Mouse (Mus musculus) left cerebral cortex, adult 18-20 months (tissue): ENCODE measurements around the gene Rbfox2. TPM values are rescaled to one million over a fixed set of nuclear protein-coding genes. Genes with fewer than 3 reads are reported as not detected.
"Not testable (repeated sequence)": the region's sequence is repeated elsewhere in the genome, so short reads cannot be mapped to it uniquely, and the experiment has no call there.

Source experiments
- DNase-seq, 2 experiments: peaks; one replicate each; pipeline ENCODE4 v3.0.0; 2021 to 2022; ENCODE audit warnings: low spot score in 2 of 2, mixed read lengths in 1 of 2
- total RNA-seq, 2 experiments: library from RNA; stranded (reverse); gene quantifications; 2 replicates each; pipeline ENCODE4 v1.2.3; 2021

The Rbfox2 gene
- total RNA-seq, 2 experiments from 2014 or later, result 239 to 240 TPM

DNA sequence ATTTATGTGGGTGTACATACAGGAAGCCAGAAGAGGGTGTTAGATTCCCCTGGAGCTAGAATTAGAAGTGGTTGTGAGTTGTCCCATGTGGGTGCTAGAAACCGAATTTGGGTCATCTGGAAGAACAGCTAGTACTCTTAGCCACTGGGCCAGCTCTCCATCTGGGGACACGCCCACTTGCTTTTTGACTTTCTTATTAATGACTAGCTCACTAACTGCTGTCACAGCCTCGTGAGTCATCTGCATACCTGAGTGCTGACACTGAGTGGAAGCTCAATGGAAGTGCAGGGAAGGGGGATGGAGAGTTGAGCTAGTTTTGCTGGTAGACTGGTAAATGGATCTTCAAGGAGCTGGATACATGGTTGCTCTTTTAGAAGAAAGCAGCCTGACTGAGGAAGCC is 230.3 kb downstream of the Rbfox2 start:
- DNase-seq, result peak in 1 of 2 experiments; percentile 44

DNA sequence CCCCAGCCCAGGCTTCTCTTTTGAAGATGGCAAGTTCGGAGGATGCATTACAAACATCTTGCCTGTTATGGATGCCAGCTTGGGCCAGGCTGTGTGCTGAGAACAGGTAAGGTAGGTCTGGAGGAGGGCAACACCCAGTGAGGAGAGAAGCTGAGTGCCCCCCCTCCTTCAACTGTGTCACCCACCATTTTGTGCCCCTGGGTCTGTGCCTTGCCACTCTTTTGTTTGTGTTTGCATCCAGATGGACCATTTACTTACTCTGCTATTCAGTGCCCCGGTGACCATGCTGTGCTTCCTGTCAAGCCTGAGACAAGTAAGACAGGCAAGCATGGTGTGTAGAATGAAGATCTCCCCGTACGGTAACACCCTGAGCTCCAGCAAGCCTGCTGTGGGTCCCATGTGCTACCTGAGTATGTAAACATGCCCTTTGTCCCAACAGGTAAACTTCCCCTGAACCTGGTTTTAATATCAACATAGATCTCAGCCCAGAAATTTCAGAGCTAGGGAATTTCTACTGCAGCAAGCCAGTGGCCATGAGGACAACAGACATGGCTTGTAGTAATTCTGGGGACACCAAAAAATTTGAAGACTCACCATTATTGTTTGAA is 234.1 kb downstream of the Rbfox2 start:
- no peak for DNase-seq

DNA sequence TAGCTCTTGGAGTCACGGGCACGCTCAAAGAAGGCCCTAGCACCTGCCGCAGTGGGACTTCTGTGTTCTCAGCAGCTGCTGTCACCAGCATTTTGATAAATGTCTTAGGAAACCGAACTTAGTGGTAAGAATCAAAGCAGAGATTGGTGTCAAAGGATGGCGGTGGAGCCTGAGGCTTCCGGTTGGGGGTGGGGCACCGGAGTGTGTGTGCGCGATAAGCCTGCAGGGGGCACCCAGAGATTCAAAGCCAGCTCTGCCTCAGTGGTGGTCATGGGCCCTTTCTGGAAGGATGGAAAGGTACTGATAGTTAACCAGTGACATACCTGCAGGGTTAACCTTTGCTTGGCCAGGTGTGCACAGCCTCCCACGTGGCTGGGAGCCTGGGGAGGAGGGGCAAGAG is 235.3 kb downstream of the Rbfox2 start:
- DNase-seq, result no peak

DNA sequence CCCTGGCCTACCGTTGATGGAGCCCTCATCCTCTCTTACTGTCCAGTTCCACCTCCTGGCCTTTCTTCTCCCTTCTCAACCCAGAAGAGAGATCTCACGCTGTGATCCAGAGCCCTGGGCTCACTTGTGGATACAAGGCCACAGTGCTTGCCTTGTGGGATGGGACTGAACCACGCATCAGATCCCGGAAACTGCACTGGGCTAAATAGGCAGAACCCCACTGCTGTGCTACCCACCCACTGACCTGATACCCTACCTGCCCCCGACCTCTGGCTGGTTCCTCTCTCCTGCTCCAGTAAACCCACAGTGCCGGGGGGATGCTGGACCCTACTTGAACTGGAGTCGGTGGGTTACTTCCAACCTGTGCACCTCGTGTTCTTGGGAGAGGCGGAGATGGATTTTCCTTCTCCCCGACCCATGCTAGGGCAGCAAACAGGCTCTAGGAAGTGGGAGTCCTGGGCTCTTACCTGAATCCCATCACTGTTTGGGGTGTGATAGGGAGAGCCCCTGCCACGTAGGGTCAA is 236.0 kb downstream of the Rbfox2 start:
- no peak for DNase-seq

DNA sequence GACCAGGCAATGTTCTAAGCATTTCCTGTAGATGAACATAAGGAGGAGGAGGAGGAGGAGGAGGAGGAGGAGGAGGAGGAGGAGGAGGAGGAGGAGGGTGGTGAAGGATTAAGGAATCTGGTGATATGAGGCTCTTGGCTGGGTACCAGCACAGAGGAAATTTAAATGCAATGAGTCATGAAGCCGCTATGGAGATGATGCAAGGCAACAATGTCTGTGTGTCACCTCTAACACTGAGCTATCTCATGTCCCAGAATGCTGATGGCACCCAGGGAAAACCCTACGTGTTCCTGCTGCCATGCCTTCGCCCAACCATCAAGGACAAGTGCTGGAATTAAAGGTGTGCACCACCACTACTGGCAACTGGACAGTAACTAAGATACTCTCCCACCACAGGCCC is 237.8 kb downstream of the Rbfox2 start:
- DNase-seq, result peak; percentile 55 to 58

DNA sequence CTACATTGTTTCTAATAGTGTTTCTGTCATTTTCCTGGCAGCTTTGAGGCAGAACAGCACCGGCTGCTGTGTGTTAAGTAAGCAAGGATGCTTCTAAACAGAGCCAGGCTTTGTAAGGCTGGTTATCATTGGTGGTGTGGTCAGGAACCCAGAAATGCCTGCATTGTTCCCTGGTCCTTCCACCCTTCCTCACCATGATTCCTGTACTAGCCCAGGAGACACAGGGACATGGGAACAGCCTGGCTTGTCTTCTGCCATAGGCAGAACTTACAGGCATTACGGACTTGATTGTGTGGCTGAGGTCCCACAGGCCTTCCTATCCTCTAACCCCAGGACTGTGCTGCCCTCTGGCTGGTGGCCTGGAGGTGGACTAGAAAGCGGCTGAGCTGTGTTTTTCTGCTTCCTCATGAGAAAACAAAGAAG is 238.4 kb downstream of the Rbfox2 start:
- peak in 1 of 2 experiments; percentile 33 for DNase-seq

DNA sequence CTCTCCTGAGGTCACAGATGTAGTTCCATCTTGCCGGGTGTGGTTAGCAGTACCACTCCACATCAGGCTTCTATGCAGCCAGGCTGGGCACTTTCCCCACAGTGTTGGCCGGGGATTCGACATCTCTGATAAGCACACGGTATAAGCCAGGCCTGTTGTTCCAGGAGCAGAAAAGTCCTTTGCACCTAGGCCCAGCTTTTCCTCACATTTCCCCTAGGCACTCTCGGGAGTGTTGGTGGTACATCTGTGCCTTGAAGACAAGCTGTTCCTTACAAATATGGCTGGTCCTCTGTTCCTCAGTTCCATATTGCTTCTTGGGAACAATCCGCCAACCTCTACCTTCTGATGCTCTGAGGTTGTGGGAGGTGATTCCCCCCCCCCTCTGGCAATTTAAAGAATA is 240.6 kb downstream of the Rbfox2 start:
- DNase-seq, result peak in 1 of 2 experiments; percentile 46

DNA sequence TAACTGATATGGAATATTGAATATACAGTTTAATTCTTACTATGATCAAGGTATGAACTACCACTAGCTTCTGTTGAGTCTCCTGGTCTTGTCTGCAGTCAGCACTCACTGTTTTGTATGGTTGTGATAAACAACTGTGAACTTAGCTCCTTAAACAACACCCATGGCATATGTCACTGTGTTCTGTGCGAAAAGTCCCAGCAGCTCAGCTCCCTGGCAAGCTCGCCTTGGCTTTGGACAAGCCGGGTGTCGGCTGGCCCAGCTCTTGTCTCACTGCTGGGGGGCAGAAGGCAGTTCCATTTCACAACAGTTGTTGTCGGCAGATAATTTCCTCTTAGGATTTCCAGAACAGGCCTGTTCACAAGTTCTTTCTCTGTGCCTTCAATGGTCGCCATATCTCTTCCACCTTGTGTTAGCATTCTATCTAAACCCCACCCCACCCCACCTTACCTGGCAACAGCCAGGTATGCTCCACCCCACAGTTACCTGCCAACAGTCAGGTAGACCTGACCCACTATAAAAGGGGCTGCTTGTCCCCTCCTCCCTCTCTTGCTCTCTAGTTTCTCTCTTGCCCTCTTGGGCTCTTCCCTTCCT is 241.4 kb downstream of the Rbfox2 start:
- DNase-seq, result no peak

DNA sequence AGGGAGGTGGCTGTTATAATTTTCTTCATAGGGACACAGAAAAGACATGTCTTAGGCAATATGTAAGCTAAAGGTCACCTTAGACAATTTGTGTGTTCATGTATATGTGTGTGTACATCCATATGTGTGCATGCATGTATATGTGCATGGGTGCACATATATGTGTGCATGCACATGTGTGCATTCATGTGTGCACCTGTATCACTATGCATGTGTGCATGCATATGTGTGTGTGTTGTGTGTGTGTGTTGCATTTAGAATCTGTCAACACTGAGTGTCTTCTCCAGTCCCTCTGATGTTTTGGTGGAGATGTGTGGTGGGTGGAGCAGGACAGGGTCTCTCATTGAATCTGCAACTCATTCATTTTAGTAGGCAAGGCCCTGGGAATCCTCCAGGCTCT is 244.1 kb downstream of the Rbfox2 start:
- no peak for DNase-seq

DNA sequence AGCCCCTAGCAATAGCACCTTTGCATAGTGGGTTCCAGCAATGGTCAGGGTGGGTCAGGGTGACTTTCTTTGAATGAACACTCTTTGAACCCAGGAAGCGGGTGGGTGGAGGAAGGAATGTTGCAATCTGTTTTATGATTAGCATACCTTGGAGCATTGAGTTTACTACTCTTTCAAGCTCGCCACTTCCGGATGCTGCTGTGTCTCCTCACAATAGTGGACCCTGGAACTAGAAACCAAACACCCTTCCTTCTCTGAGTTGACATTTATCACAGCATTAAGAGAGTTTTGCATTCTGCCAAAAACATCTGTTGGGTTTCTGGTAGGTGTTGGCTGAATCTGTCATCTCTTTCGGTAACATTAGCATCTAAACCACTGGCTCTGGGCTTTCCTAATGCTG is 247.4 kb downstream of the Rbfox2 start:
- not testable (repeated sequence) for DNase-seq

DNA sequence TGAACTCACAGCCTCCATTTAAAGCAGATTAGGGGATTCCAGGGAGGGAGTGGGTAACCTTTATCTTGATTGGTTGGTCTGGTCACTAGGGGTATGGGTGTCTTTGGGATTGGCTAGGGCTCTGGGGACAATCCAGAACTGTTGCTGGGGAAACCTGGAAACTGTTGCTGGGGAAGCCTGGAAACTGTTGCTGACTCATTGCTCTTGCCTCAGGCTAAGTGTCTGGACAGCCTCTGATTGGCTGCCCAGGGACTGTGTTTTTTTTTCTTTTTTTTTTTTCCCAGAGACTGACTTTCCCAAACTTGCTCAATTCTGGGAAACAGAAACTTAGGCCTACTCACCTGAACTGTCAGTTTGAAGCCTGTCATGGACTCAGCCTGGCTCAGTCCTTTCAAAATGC is 248.2 kb downstream of the Rbfox2 start:
- DNase-seq, result no peak

DNA sequence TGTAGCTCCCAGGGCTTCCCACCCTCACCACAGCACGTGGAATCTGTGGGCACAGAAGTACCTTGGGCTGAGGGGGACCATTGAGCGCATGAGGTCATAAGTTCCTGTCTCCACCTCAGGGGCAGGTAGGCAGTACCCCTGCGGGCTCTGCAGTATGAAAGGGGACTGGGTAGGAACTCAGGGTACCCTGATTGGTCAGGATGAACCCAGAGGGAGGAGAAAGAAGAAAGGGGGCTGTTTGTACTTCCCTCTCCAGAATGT is 250.1 kb downstream of the Rbfox2 start:
- no peak for DNase-seq

DNA sequence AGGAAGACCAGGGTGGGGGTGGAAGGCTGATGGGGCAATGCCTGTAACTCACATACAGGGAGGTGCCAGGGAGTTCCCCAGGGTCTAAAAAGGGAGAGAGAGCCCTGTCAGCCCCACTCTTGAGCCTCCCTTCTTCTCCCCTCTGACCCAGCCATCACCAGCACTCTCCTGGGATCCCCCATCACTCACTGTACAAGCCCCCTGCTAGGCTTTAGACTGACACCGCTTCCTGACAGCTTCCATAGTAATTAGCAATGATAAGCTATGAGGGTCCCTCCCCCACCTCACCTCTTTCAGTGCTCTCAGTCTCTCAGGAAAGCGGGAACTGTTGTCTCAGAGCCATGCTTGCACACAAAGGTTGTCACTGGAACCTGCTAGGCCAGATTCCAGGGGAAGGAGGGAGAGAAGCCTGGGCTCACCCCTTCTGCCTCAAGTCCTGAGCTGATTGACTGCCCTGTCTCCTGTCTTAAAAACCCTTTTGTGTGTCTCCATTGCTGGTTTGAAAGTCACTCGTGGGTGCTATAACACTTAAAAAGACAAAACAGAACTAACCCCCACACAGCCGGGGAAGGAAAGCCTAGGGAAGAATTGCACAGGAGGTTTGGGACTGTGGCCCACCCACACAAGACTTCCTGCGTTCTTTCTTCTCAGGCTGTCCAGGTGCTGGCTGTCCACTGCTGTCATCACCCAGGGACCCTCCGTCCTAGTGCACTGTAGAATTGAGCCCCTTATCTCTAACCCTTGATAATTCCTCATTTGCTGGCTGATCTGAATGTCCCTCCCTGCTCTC is 250.6 kb downstream of the Rbfox2 start:
- DNase-seq, result peak in 1 of 2 experiments; percentile 38

DNA sequence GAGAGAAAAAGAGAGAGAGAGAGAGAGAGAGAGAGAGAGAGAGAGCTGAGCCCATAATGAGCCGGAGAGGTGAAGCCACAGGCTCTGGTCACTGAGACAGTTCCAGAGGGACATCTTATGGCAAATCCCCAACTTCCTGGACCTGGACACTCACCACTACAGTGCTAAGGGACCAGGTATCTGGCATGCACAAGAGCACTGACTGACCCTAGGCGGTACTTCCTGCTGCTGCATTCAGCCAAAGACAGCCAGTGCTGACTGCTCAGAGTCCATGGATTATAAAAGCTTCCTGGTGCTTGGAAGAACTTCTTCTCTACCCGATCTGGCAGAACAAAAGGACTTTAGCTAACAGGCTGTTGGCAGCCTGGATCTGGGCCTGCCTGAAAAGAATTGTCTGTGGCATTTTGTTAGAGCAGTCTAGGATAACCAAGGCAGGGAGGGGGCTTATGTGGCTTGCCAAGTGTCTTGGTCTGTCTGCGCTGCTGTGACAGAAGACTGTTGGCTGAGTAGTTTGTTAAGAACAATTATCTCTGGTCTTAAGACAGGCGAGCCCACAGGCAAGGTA is 252.1 kb downstream of the Rbfox2 start:
- no peak for DNase-seq

DNA sequence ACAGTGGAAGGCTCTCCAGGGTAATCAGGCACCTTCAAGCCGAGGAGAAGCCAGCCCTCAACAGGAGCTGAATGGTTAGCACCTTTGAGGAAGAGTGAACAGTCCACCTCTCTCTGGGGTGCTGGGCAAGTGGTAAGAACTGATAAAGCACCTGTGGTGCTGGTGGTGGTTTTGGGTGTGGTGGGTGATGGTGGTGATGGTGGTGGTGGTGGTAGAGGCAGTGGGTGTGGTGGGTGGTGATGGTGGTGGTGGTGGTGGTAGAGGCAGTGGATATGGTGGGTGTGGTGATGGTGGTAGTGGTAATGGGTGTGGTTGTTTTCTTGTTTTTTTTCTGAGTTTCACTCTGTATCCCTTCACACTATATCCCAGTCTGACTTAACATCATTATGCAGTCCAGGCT is 253.8 kb downstream of the Rbfox2 start:
- no peak for DNase-seq

DNA sequence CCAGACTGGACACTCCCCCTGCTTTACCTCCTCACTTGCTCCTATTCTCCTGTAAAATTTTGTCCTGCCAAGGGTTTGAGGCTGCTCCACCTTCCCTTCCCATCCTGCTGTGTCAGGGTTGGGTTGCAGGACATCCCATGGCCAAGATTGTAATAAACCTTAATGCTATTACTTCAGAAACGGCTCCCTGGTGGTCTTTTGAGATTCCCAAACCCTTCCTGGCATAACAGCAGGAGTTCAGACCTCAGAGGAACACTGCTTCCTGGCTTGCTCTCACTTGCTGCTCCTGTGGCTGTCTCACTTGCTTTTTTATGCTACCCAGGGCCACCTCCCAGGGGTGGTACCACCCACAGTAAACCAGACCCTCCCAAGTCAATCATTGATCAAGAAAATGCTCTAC is 254.6 kb downstream of the Rbfox2 start:
- no peak for DNase-seq

DNA sequence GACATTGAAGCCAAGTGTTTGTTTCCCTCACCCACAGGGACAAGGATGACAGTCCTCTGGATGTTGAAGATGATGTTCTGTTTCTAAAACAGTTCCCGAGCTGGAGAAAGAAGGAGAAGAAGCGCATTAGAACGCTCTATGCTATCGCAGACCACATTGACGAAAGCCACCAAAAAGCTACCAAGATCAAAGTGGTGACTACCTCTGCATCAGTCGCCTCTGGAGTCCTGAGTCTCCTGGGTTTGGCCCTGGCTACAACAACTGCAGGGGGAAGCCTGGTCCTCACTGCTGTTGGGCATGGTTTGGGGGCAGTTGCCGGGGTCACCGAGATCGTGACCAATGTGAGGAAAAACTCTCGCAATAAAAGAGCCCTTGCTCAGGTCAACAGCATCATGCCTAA is 256.2 kb downstream of the Rbfox2 start, which contains the start of gene Mb:
Gene Mb (minus strand): TSS at position 101 of the 400 bp plus-strand sequence.
- no peak for DNase-seq

DNA sequence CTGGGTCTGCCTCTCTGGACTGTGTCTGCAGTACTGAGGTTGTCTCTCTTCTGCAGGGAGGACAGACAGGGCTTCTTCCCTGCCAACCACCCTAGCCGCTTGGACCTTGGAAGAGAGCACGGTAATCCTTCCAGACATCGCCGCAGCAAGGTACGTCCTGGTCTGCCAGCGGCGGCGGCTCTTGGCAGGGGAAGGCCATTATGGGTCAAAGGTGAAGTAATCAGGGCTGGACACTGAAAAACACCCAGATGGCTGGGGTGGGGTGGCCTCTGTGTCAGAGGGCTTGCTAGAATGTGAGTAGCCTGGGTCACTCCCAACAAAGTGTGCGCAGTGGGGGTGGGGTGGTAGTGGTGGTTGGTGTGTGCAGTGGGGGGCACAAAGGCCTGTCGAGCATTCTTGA is 261.2 kb downstream of the Rbfox2 start:
- no peak for DNase-seq

DNA sequence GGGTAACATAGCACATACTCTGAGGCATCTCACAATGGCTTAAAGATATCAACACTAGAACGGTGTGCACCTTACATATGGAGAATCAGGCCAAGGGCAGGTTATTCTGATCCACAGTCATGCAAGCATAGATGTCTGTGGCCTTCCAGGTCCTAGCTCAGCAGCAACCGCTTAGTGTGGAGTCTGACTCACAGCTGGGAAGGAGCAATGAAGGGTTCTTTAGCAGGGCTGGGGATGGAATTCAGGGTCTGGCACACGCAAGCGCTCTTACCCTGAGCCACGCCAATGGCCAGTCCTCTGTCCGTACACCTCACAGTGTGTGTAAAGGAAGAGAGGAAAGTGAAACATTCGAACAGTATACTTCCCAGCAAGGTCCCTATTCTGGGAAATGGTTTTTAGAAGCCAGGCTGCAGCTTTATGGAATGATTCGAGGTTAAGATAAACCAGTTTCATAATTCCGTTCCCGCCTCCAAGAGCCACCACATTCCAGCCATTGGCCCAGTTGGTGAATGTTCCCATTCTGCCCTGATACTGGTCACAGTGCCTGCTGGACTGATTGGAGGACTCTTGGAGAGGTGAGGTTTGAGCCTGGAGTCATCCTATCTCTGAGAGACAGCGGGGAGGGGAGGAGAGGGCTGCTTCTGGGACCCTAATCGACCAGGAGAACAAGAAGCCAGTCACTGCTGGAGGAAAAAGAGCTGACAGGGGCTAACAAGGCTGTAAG is 262.0 kb downstream of the Rbfox2 start, which contains the start of gene Apol6:
Gene Apol6 (plus strand): TSS at position 133 of the 724 bp plus-strand sequence.
- DNase-seq, result no peak

DNA sequence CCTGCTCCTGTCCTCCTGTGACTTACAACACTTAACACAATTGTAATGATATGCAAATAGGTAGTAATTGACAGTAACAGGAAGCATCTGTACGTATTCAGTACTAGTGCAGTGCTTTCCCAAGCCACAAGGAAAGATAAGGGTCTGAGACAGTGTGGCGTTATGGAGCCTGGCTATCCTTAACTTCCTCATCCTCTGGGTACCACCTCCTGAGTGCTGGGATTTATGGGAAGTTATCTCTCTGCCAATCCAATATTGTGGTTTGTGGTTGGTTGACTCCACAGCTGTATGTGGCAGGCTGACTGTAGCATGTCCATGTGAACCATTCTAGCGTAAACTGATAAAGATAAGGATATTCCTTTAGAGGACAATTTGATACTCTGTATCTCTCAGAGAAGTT is 266.0 kb downstream of the Rbfox2 start:
- no peak for DNase-seq

DNA sequence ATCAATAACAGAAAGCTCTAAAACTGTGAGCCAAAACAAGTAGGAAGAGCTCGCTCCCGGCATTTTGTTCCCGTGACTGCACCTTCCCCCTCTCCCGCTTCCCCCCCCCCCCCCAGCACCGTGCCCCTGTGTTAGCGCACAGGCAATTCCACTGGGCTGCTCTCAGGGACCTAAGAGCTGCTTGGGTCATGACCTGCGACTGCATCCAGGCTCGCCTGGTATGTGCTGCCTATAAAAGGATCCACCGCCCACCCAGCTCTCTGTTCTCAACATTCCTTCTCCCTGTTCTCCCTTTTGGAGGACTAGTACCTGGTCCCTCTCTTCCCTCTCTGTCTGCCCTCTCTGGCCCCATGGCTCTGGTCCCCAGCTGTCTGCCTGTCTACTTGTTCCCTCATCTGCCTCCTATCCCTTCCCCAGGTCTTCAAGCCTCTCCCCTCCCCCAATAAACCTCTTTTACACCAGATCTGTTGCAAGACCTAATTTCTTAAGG is 267.5 kb downstream of the Rbfox2 start:
- DNase-seq, result no peak
